Mouse (Mus musculus) heart, adult 11 months (tissue): ENCODE results near the gene Chit1.

Source experiments
- DNase-seq: peaks from one replicate; pipeline ENCODE4 v3.0.0; 2022

The Chit1 gene

DNA sequence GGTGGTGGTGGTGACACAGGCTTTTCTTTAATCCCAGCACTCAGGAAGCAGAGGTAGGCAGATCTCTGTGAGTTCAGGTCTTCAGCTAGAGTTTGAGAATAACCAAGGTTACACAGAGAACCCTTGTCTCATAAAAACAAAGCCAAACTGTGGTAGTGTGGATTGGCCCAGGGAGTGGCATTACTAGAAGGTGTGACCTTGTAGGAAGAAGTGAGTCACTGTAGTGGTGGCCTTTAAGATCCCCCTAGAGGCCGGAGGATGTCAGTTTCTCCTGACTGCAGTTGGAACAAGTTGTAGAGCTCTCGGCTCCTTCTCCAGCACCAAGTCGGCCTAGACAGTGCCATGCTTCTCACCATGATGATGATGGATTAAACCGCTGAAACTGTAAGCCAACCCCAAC is at the start of gene Chit1:
TSS of gene Chit1 (plus strand) at position 264 of the 400 bp plus-strand sequence.
- DNase-seq = no peak

- DNase-seq = no peak
These were observed 49.1 kb upstream of the Chit1 start for GRCm38 (mm10) chr1:134061915-134062314.

GRCm38 (mm10) chr1:134062411-134063085 is 48.5 kb upstream of the Chit1 start:
- no peak for DNase-seq

DNA sequence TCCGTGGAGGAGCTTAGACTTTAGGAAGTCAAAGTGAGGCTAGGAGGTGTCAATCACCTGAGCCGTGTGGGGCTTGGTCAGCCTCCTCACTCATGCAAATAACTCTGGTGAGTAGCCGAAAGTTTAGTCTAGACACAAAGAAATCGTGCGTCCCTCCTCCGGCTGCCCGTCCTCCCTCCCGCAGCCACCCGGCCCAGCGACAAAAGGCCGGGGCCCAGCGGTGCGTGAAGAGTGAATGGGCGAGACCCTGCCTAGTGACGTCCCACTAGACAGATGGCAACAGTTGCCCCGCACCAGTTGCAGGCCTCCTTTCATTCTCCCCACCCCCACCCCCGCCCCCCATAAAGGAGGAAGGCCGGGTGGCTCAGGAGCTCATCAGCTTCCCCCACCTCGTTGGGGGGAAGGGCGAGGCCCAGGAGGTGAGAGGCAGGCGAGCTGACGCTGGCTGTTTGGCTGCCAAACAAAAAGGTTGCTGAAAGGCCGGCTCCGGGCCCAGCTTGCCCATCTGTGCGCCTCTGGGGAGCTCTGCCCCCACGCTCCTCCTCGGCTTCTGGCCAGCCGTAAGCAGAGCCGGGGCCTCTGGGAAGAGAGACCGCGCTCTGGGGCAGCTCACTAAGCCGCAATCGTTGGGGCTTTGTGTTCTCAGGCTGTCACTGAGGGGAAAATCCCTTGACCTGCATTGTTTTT is 47.8 kb upstream of the Chit1 start:
- DNase-seq = peak; percentile 98

- DNase-seq = peak; percentile 98
These were observed 47.3 kb upstream of the Chit1 start for GRCm38 (mm10) chr1:134063773-134064125.

- DNase-seq = no peak
These were observed 46.7 kb upstream of the Chit1 start for GRCm38 (mm10) chr1:134064296-134064831.

- peak; percentile 99 for DNase-seq
These were observed 45.7 kb upstream of the Chit1 start for GRCm38 (mm10) chr1:134065241-134065809.

GRCm38 (mm10) chr1:134066554-134066953 is 44.5 kb upstream of the Chit1 start:
- DNase-seq = no peak

DNA sequence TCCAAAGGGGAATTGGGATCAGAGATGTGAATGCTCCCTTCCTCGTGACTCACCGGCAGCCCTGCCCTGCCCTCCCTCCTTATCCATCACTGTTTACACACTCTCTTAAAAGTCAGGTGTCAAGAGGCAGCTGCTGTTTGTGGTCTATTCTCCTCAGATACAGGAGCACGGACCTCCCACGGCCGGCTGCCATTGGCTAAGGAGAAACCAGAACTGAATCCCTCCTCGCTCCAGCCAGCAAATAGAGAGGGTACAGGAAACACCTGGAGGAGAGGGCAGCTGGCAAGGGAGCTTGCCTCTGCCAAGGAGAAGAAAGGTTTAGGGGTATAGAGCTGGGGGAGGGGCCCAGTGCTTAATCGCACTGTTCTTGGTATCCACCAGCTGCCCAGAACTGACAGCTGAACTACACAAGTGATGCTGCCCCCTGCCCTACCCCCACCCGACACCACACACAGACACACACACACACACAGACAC is 43.9 kb upstream of the Chit1 start:
- DNase-seq = peak; percentile 98

DNA sequence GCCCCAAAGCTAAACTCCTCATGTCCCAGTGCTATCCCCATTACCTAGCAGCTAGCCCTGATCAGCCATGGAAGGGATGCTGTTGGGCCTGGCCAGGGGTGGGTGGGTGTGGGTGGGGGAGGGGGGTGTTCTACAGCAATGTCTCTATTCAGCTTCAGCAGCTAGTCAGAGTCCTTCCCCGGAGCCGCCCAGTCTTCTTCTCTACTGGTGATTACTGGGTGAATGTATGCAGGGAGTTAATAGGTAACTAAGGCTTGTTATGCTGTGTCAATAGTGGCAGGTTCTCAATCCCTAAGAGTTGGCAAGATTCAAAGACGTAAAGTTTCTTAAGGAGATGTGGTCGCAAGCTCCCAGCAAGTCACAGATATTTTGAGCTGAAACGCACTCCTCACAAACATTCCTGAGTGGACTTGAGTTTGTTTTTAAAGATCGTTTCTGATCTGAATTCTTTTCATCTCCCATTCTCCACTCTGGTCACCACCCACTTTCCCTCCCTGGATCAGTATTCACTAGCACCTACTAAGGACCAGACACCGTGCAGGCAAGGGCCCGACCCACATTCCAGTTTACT is 40.9 kb upstream of the Chit1 start:
- no peak for DNase-seq

- peak; percentile 93 for DNase-seq
These were observed 39.5 kb upstream of the Chit1 start for GRCm38 (mm10) chr1:134071411-134072018.

DNA sequence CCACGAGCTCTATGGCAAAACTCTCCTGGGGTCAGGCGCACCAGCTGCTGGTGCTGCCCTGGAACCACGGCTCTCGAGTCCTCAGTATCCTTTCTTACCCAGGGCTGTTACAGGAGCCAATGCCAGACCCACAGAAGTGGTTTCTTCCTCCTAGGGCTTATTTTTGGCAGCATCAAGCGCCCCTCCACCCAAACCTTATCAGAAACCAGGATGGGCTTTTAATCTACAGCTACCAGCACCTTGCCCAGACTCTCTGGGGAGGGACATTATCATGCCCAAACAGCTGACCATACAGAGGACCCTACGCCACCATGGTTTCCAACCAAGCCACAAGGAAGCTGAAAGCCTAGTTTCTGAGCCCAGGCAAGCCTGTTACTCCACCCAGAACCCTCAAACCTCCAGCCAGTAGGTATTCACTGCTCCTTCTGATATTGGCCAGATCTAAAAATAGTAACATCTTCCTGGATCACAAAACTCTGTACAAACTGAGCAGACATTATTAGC is 37.9 kb upstream of the Chit1 start:
- DNase-seq = peak; percentile 92

- no peak for DNase-seq
These were observed 37.4 kb upstream of the Chit1 start for GRCm38 (mm10) chr1:134073658-134074057.

- DNase-seq = no peak
These were observed 36.9 kb upstream of the Chit1 start for GRCm38 (mm10) chr1:134074184-134074583.

GRCm38 (mm10) chr1:134074606-134075005 is 36.4 kb upstream of the Chit1 start:
- DNase-seq = peak; percentile 94

DNA sequence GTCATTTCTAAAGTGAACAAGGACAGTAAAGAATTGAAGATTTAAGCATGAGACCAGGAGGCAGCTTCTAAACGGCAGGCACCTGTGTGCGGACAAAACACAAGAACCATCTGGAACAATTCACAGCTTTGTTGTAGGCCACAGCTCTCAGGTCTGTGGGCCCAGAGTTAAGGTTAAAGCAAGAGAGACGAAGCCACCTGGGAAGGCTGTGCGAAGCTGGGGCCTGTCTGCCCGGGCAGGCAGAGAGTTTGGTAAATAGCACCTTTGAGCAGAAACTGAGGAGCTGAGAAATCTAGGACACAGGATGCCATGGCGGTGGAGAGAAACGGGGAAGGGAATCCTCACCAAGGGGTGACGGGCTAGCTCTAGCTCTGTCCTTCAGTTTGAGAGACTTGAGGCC is 35.5 kb upstream of the Chit1 start:
- no peak for DNase-seq

DNA sequence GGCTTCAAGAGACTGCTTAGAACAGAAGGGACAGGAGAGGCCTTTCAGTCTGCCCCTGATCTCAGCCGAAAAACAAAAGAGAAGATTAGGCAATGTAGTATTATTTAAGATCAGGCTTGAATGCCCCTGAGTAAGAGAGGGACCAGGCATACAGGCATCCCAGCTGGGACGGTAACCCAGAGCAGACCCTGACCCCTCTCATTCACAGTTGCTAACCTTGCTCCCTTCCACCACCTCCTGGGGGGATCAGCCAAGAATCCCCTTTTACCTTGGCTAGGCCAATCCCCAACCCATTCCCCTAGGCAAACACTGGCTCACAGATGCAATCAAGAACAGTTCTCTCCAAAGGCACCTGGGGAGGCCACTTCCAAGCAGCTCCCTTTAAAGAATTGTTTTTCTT is 34.3 kb upstream of the Chit1 start:
- DNase-seq = no peak

DNA sequence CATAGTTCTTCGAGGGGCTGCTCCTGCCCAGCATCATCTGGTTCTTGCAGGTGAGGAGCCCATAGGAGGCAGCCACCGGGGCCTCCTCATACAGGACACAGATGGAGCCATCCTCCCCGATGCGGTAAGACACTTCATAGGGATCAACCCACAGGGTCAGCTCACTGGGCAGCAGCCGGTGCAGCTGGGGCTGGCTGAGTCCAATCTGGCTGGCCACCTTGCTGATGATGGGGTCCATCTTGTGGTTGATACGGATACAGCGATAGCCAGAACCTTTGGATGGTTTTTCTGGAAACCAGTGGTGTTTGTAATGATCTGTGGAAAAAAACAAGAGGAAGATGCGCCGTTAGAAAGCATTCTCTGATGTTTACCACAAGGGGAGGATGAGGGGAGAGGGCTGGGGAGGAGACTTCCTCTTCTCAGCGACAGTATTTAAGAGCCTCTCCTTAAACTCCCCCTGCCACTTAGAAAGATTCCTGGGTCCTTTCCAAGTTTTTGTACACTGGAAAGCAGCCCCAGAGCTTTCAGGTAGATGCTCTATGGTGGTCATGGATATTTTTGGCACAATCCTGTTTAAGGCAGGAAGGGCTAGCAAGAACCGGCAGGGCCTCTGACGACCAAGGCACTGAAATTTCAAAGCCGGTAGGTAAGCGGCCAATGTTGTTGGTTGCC is 33.5 kb upstream of the Chit1 start:
- peak; percentile 97 for DNase-seq

DNA sequence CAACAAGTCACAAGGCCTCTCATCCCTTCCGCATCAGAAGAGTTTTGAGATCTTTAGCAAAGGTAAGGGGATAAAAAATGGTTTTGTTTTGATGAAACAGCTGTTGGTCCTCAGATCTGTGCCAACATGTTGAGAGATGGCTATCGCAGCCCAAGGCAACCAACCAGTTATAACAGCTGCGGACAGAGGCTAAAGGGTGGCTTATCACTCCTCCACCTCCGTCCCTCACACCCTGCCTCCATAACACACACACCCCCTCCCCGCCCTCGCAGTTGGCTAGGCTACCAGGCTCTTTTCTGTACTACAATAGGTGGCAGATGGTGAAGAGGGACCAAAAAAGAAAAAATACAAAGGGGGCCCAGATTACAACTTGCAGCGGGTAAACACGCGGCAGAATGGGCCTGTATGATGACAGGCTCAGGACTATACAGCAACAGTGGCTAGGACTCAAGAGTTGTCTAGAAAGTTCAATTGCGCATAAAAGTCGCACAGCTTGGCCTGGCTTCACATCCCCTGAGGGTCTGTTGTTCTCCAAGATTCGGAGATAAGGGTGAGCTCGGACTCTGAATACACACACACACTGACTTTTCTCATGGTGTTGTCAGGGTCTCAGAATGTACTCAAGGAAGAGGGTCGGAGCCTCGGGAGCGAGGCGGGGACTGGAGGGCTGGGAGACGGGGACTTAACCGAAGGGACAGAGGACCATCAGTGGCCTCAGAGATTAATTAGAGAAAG is 32.8 kb upstream of the Chit1 start:
- DNase-seq = peak; percentile 97

GRCm38 (mm10) chr1:134078802-134079476 is 32.1 kb upstream of the Chit1 start, which contains the start of gene Btg2:
Gene Btg2 (minus strand): TSS chr1:134079120.
- peak; percentile 100 for DNase-seq
